In the genomic region with DNA sequence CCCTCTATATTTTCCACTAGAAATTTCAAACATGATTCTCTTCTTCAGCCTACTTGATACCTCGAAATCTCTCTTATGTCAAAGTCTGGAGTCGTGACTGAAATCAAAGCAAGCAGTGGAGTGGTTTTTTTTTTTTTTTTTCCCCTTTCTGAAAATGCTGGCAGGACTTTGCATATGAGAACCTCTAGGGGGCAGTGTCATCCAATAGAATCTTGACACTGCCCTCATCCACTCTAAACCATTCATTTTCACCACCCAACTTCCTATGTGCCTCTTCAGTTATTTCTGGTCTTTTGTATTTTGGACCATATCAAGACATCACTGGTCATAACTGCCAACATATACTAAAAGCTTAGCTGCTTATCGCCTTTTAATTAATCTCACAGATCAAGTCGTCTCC, we compare ENCODE assay signal across 9 mouse cellular contexts. TPM values are rescaled to one million over a fixed set of nuclear protein-coding genes. Genes with fewer than 3 reads are reported as not detected.
DNase-seq lines count a peak whose midpoint lies in the region; ATAC-seq and TF ChIP-seq lines count a peak whose summit lies in the region.
"Had no signal": no experiment of that assay in that cellular context is flagged by ENCODE, and none has a peak within 500 bp of the region (broad histone marks: within the 10 kb centered on the region; RNA-seq: fewer than 3 reads in every experiment).

No protein-coding gene starts in this region.

- no peak overlapping the region for H3K4me3 ChIP-seq in heart, postnatal 0 days (ENCODE audit: low read depth, low read length)
- no peak overlapping the region for H3K4me3 ChIP-seq in heart, embryonic 12.5 days

- H3K4me1 ChIP-seq in heart, postnatal 0 days (ENCODE audit: control insufficient read depth, insufficient read depth) = no peaks in the 10 kb centered on the region
- H3K4me1 ChIP-seq in heart, embryonic 12.5 days (replicated peaks) = no peaks in the 10 kb centered on the region

- no peak for TF ChIP-seq EP300 in heart, postnatal 0 days (IDR thresholded peaks at IDR 0.05; ENCODE audit: low read depth)

- no peaks in the 10 kb centered on the region for H3K27me3 ChIP-seq in heart, postnatal 0 days (ENCODE audit: control insufficient read depth, insufficient read depth, low read length)
- H3K27me3 ChIP-seq in heart, embryonic 12.5 days (replicated peaks) = 0 out of 2 replicates have a peak, but pooled peaks cover 4% of the 10 kb centered on the region

- H3K9me3 ChIP-seq in heart, postnatal 0 days (replicated peaks; ENCODE audit: control insufficient read depth, low read length) = no peaks in the 10 kb centered on the region
- no peaks in the 10 kb centered on the region for H3K9me3 ChIP-seq in heart, embryonic 12.5 days (replicated peaks)

- no peak overlapping the region for H3K9ac ChIP-seq in heart, postnatal 0 days (replicated peaks; ENCODE audit: low read depth, low read length)
- no peak overlapping the region for H3K9ac ChIP-seq in heart, embryonic 12.5 days

- H3K4me2 ChIP-seq in heart, postnatal 0 days (ENCODE audit: low read depth, low read length) = no peak overlapping the region
- no peak overlapping the region for H3K4me2 ChIP-seq in heart, embryonic 12.5 days

- peak; percentile 13 for DNase-seq in heart, postnatal 0 days (ENCODE audit: low spot score)
- DNase-seq in thymus, postnatal 0 days (ENCODE audit: low spot score) = peak; percentile 50
- no peak for DNase-seq in thymus, postnatal 36 days
- peak; percentile 59 to 79 for DNase-seq in cerebellum, postnatal 10 days
- DNase-seq in lung, postnatal 10 days = peak; percentile 47
- no peak for DNase-seq in ovary, postnatal 36 days (ENCODE audit: low spot score)
- DNase-seq in layer of hippocampus, adult 8-10 months (ENCODE audit: low spot score in 2 of 2) = no peak

- WGBS in heart, postnatal 0 days = 38% methylated on average over 4 of the region's 4 CpGs
- 40% methylated on average over 4 of the region's 4 CpGs for WGBS in heart, embryonic 12.5 days

- ATAC-seq in heart, postnatal 0 days (ENCODE audit: insufficient read depth, low read depth) = no peak
- no peak for ATAC-seq in heart, embryonic 12.5 days (ENCODE audit: insufficient number of reproducible peaks, low FRiP score)

- H3K27ac ChIP-seq in heart, postnatal 0 days (ENCODE audit: low read depth) = no peak overlapping the region
- H3K27ac ChIP-seq in heart, embryonic 12.5 days (ENCODE audit: poor library complexity, severe bottlenecking) = no peak overlapping the region

- peak; percentile 47 for TF ChIP-seq CTCF in heart, postnatal 0 days (IDR thresholded peaks at IDR 0.05; ENCODE audit: low read depth)

- no peaks in the 10 kb centered on the region for H3K36me3 ChIP-seq in heart, postnatal 0 days (replicated peaks; ENCODE audit: control insufficient read depth, insufficient read depth, low read length)
- H3K36me3 ChIP-seq in heart, embryonic 12.5 days = no peaks in the 10 kb centered on the region

RNA-seq across cellular contexts. Expression of a gene that starts 16.9 kb away (rescaled TPM):
- total RNA-seq in heart, postnatal 0 days (2014; rRNA removed; ENCODE audit: low replicate concordance) = not detected in 2 replicates
- 0.05 TPM in 1 of 2 replicates, not detected in the other for polyA plus RNA-seq in heart, postnatal 0 days (2015; fragmentation: Nextera tagmentation; extraction: Ambion mirVana)
- 0.12 TPM in 1 of 2 replicates, not detected in the other for polyA plus RNA-seq in heart, embryonic 12.5 days (2016; fragmentation: Nextera tagmentation; extraction: Ambion mirVana)
- polyA plus RNA-seq in thymus, postnatal 0 days (2015; fragmentation: Nextera tagmentation; extraction: Ambion mirVana) = 0.04 and 0.08 TPM in 2 replicates
- total RNA-seq in layer of hippocampus, adult 8-10 months (2022) = 1 to 10 TPM; 1.3 to 2.2 (median 1.7) TPM
- polyA plus RNA-seq: liver, embryonic 16.5 days had no signal

RNA-seq across cellular contexts. Expression of a gene that starts 49.7 kb away (rescaled TPM):
- 39.0 and 42.6 TPM in 2 replicates for total RNA-seq in heart, postnatal 0 days (2014; rRNA removed; ENCODE audit: low replicate concordance)
- polyA plus RNA-seq in heart, postnatal 0 days (2015; fragmentation: Nextera tagmentation; extraction: Ambion mirVana) = 61.1 and 66.2 TPM in 2 replicates
- polyA plus RNA-seq in heart, embryonic 12.5 days (2016; fragmentation: Nextera tagmentation; extraction: Ambion mirVana) = 108 and 111 TPM in 2 replicates
- 67.1 and 74.2 TPM in 2 replicates for polyA plus RNA-seq in thymus, postnatal 0 days (2015; fragmentation: Nextera tagmentation; extraction: Ambion mirVana)
- 100 to 1,000 TPM; 196 to 290 (median 240) TPM for total RNA-seq in layer of hippocampus, adult 8-10 months (2022)

Comparison
In these comparisons a context has a peak if more than half of its experiments do, and no peak if none do; other contexts are left out.
1. DNase-seq: peak in heart, postnatal 0 days (single experiment), thymus, postnatal 0 days (single experiment), cerebellum, postnatal 10 days (2 of 2) and lung, postnatal 10 days (single experiment); none in thymus, postnatal 36 days (0 of 2), ovary, postnatal 36 days (single experiment) and layer of hippocampus, adult 8-10 months (0 of 2).